Mouse (Mus musculus) bone marrow, adult 2 months (tissue): ENCODE results near the gene Arrb2.

ENCODE experiments used
- CTCF ChIP-seq: fragments of 200-500 bp; IDR thresholded peaks from 2 replicates; pipeline ENCODE4 v1.5.1; 2011; ENCODE audit warnings: low read length, control low read depth; ENCODE audit not compliant: control insufficient read depth, insufficient read depth
- POLR2A ChIP-seq: fragments of 200-500 bp; IDR thresholded peaks from 2 replicates; pipeline ENCODE4 v1.6.1; 2011; ENCODE audit warnings: low read depth, mild to moderate bottlenecking, control low read depth, low read length, borderline replicate concordance; ENCODE audit not compliant: control insufficient read depth

- no peak for TF ChIP-seq CTCF
- TF ChIP-seq POLR2A: no peak
These were observed 45.0 kb upstream of the Arrb2 start for GRCm38 (mm10) chr11:70387436-70387835.
